Mouse (Mus musculus): ENCODE results near the gene Stk32c. TPM values are rescaled to one million over a fixed set of nuclear protein-coding genes. Genes with fewer than 3 reads are reported as not detected.

Stk32c gene
- total and polyA plus RNA-seq, 2 experiments from 2014 or later = 0.42 TPM; not detected in 1

DNA sequence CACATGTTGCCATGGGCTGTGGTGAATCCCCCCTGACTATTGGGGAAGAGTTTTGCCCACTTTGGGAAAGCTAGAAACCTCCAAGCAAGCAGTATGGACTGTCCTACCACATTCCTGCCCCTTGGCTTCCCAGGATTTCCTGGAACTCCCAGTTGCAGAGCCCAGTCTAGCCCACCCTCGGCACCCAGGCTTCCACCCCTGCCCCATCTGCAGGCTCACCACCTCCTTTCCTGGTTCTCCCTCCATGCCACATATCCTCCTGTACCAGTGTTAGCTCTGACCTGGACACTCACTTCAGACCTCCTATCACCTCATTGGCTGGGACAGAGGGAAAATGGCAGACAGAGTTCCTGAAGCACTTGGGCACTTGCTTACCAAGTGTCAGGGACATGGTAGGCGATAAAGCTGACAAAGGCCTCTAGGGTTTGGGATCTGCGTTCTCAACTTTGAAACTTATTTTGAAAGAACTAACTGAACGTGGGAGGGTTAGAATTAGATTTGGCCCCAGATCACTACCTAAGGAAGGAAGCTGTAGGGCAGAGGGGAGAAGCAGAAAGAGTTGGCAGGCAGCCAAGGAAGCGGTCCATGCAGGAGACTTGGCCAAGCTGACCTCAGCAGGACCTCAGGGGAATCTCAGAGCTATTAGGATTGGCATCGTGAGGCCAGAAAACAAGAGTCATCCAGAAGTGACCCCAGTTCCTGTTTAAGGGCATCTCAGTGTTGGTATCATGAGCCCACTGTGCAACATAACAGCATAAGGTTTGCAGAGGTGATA is 5.7 kb upstream of the Stk32c start:
- Histone ChIP-seq H3K9me3 (replicated peaks; ENCODE audit: control insufficient read depth, low read length) (no peaks in the 10 kb centered on the region), H3K4me1 (ENCODE audit: control insufficient read depth, insufficient read depth) (peaks cover 25% of the 10 kb centered on the region), H3K27me3 (ENCODE audit: control insufficient read depth, insufficient read depth, low read length) (no peaks in the 10 kb centered on the region), H3K36me3 (replicated peaks; ENCODE audit: control insufficient read depth, insufficient read depth, low read length) (no peaks in the 10 kb centered on the region), H3K4me3 (ENCODE audit: low read depth, low read length) (no peak overlapping the region), H3K9ac (replicated peaks; ENCODE audit: low read depth, low read length) (no peak overlapping the region), H3K4me2 (ENCODE audit: low read depth, low read length) (no peak overlapping the region), H3K27ac (ENCODE audit: low read depth) (peak overlapping the region; percentile 8; the same call in 1 of the 2 replicates)
- DNase-seq (ENCODE audit: low spot score) (no peak), ATAC-seq (ENCODE audit: insufficient read depth, low read depth) (peak; percentile 32; the same call in 1 of the 2 replicates)
- 29% methylated on average over 6 of the region's 6 CpGs for WGBS
- no peak for TF ChIP-seq CTCF (IDR thresholded peaks at IDR 0.05; ENCODE audit: low read depth)
- no peak for TF ChIP-seq EP300 (IDR thresholded peaks at IDR 0.05; ENCODE audit: low read depth)

DNA sequence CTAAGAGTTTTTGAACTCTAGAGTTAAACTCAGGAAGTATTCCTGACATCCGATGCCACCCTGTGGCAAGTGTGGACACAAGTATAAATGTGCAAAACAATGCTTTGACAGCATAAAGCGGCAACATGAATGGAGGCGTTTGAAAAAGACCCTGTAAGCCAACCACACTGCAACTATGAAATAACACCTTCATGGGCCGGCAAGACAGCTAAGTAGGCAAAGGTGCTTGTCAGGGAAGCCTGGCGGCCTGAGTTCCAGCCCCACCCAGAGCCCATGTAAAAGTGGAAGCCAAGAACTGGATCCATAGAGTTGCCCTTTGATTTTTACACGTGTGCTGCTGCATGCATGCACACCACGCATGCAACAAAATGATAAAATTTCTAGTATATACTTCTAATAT is 3.9 kb upstream of the Stk32c start:
- Histone ChIP-seq H3K36me3 (replicated peaks; ENCODE audit: control insufficient read depth, insufficient read depth, low read length) (no peaks in the 10 kb centered on the region), H3K27ac (ENCODE audit: low read depth) (peak overlapping the region; percentile 59; the same call in 1 of the 2 replicates), H3K4me3 (ENCODE audit: low read depth, low read length) (no peak overlapping the region), H3K9ac (replicated peaks; ENCODE audit: low read depth, low read length) (no peak overlapping the region), H3K4me1 (ENCODE audit: control insufficient read depth, insufficient read depth) (peaks cover 35% of the 10 kb centered on the region), H3K4me2 (ENCODE audit: low read depth, low read length) (no peak overlapping the region), H3K9me3 (replicated peaks; ENCODE audit: control insufficient read depth, low read length) (no peaks in the 10 kb centered on the region), H3K27me3 (ENCODE audit: control insufficient read depth, insufficient read depth, low read length) (no peaks in the 10 kb centered on the region)
- ATAC-seq (ENCODE audit: insufficient read depth, low read depth) = no peak
- no peak for DNase-seq (ENCODE audit: low spot score)
- TF ChIP-seq CTCF (IDR thresholded peaks at IDR 0.05; ENCODE audit: low read depth) = no peak
- no peak for TF ChIP-seq EP300 (IDR thresholded peaks at IDR 0.05; ENCODE audit: low read depth)
- 83% methylated on average over 7 of the region's 7 CpGs for WGBS

DNA sequence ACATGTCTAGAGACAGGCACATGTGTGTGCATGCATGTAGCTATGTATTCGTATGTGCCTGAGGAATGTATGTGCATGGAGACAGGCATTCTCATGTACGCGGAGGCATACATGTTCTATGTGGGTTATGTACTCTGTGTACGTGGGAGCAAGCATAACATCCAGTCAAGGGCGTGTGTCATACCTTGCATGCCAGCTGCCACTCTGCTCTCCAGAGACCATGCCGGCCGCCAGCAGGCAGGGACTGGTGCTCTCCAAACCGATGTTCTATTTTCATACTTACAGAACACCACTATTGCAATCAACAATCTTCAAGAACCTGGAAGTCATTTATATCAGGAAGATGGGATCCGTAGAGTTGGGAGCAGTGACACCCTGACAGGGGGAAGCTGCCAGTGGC is 3.4 kb upstream of the Stk32c start:
- no peaks in the 10 kb centered on the region for H3K36me3 ChIP-seq (replicated peaks; ENCODE audit: control insufficient read depth, insufficient read depth, low read length)
- ATAC-seq (ENCODE audit: insufficient read depth, low read depth) = no peak
- no peak overlapping the region for H3K4me2 ChIP-seq (ENCODE audit: low read depth, low read length)
- no peak for TF ChIP-seq EP300 (IDR thresholded peaks at IDR 0.05; ENCODE audit: low read depth)
- TF ChIP-seq CTCF (IDR thresholded peaks at IDR 0.05; ENCODE audit: low read depth) = no peak
- H3K4me3 ChIP-seq (ENCODE audit: low read depth, low read length) = no peak overlapping the region
- 52% methylated on average over 9 of the region's 9 CpGs for WGBS
- H3K9me3 ChIP-seq (replicated peaks; ENCODE audit: control insufficient read depth, low read length) = no peaks in the 10 kb centered on the region
- H3K27me3 ChIP-seq (ENCODE audit: control insufficient read depth, insufficient read depth, low read length) = no peaks in the 10 kb centered on the region
- DNase-seq (ENCODE audit: low spot score) = peak; percentile 48
- H3K4me1 ChIP-seq (ENCODE audit: control insufficient read depth, insufficient read depth) = peaks cover 35% of the 10 kb centered on the region
- peak overlapping the region; percentile 59 for H3K27ac ChIP-seq (ENCODE audit: low read depth)
- H3K9ac ChIP-seq (replicated peaks; ENCODE audit: low read depth, low read length) = no peak overlapping the region

DNA sequence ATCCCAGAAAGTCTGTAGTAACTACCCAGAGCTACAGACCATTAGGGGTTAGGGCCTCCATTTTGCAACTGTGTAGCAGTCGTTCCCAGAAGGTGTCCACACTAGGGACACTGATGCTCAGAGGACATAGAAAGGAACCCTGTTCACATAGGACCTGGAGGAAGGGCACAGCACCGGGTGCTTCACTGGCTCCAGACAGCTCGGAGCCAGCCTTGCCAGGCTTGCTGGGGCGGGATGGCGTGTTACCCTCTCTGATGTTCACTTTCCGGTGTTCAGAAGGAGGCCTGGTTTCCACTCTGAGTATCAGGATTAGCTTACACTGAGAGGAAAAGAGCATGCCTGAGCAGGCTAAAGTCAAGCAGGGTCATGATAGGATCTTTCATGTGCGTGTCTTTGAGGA is 2.8 kb upstream of the Stk32c start:
- WGBS = 86% methylated on average over 7 of the region's 7 CpGs
- no peak overlapping the region for H3K9ac ChIP-seq (replicated peaks; ENCODE audit: low read depth, low read length)
- no peaks in the 10 kb centered on the region for H3K9me3 ChIP-seq (replicated peaks; ENCODE audit: control insufficient read depth, low read length)
- no peak overlapping the region; the same call in 1 of the 2 replicates for H3K27ac ChIP-seq (ENCODE audit: low read depth)
- no peaks in the 10 kb centered on the region for H3K36me3 ChIP-seq (replicated peaks; ENCODE audit: control insufficient read depth, insufficient read depth, low read length)
- no peak overlapping the region for H3K4me3 ChIP-seq (ENCODE audit: low read depth, low read length)
- no peaks in the 10 kb centered on the region for H3K27me3 ChIP-seq (ENCODE audit: control insufficient read depth, insufficient read depth, low read length)
- no peak for TF ChIP-seq EP300 (IDR thresholded peaks at IDR 0.05; ENCODE audit: low read depth)
- no peak for TF ChIP-seq CTCF (IDR thresholded peaks at IDR 0.05; ENCODE audit: low read depth)
- DNase-seq (ENCODE audit: low spot score) = no peak
- ATAC-seq (ENCODE audit: insufficient read depth, low read depth) = no peak
- no peak overlapping the region for H3K4me2 ChIP-seq (ENCODE audit: low read depth, low read length)
- H3K4me1 ChIP-seq (ENCODE audit: control insufficient read depth, insufficient read depth) = peaks cover 35% of the 10 kb centered on the region

DNA sequence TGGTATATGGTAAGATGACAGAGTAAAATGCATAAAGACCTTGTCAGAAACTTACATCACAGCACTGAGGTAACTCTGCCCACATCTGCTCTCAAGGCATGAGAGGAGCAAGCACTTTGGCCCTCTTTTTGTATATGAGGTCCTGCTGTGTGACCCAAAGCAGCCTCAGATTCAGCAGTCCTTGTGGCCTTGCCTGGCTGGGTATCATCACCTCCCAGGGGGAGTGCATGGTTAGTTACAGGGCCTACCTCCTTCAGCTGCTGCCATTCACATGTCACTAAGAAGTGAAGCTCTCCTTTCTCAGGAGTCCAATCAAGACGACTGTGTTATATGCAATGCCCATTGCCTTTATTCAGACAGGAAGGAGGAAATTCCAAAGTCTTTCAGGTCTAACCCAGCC is 2.4 kb upstream of the Stk32c start:
- ATAC-seq (ENCODE audit: insufficient read depth, low read depth) (no peak), DNase-seq (ENCODE audit: low spot score) (no peak)
- Histone ChIP-seq H3K27me3 (ENCODE audit: control insufficient read depth, insufficient read depth, low read length) (no peaks in the 10 kb centered on the region), H3K27ac (ENCODE audit: low read depth) (no peak overlapping the region), H3K4me3 (ENCODE audit: low read depth, low read length) (no peak overlapping the region), H3K4me2 (ENCODE audit: low read depth, low read length) (no peak overlapping the region), H3K9me3 (replicated peaks; ENCODE audit: control insufficient read depth, low read length) (no peaks in the 10 kb centered on the region), H3K4me1 (ENCODE audit: control insufficient read depth, insufficient read depth) (peaks cover 35% of the 10 kb centered on the region), H3K36me3 (replicated peaks; ENCODE audit: control insufficient read depth, insufficient read depth, low read length) (no peaks in the 10 kb centered on the region), H3K9ac (replicated peaks; ENCODE audit: low read depth, low read length) (no peak overlapping the region)
- TF ChIP-seq EP300 (IDR thresholded peaks at IDR 0.05; ENCODE audit: low read depth) = no peak
- no peak for TF ChIP-seq CTCF (IDR thresholded peaks at IDR 0.05; ENCODE audit: low read depth)
- WGBS = 52% methylated on average over 1 of the region's 1 CpGs
